Mouse (Mus musculus): ENCODE data around the gene Srsf1.
"Not testable (repeated sequence)": the region's sequence is repeated elsewhere in the genome, so short reads cannot be mapped to it uniquely, and the experiment has no call there.

Srsf1 gene

DNA sequence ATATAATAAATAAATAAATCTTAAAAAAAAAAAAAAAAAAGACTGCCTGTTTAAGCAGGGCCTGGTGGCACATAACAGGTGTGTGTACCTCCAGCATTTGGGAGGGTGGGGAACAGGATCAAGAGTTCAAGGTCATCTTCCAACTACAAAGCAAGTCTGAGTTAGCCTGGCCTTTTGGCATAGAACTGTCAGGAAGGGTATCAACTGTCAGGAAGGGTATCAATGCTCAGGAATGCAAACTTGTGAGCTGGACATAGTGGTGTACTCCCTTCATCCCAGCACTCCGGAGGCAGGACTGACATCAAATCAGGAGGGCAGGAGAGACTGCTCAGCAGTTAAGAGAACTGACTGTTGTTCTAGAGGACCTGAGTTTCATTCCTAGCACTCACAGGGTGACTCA lies 8.1 kb upstream of the Srsf1 start:
- DNase-seq (ENCODE audit: extremely low spot score): no peak

- no peak for DNase-seq (ENCODE audit: extremely low spot score)
Measured at GRCm38 (mm10) chr11:88044314-88044713, 2.9 kb upstream of the Srsf1 start.

DNA sequence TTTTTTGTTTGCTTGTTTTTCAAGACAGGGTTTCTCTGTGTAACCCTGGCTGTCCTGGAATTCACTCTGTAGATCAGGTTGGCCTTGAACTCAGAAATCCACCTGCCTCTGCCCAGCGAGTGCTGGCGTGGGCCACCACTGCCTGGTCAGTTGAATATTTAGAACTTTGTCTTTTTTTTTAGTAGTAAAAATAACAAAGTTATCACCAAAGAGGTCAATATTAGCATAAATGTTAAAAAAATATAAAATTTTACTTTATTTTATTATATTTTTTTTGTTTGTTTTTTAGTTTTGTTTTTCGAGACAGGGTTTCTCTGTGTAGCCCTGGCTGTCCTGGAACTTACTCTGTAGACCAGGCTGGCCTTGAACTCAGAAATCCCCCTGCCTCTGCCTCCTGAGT lies 2.0 kb upstream of the Srsf1 start:
- not testable (repeated sequence) for DNase-seq (ENCODE audit: extremely low spot score)

DNA sequence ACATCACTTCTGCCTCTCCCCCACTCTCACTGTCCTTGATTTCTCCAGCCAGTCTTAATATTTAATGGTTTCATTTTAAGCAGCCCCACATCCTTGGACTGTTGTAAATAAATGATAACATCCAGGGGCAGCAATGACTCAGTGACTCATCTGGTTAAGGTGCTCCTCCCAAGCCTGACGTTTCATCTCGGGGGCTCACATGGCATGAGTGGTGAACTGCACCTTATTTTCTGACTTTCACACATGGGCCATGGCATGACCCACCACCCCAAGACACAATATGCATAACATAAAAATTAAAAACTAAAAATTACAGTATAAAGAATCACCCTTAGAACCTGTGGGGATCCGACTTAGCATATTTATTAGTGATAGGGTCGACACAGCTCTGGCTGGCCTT lies 1.3 kb upstream of the Srsf1 start:
- no peak for DNase-seq (ENCODE audit: extremely low spot score)

DNA sequence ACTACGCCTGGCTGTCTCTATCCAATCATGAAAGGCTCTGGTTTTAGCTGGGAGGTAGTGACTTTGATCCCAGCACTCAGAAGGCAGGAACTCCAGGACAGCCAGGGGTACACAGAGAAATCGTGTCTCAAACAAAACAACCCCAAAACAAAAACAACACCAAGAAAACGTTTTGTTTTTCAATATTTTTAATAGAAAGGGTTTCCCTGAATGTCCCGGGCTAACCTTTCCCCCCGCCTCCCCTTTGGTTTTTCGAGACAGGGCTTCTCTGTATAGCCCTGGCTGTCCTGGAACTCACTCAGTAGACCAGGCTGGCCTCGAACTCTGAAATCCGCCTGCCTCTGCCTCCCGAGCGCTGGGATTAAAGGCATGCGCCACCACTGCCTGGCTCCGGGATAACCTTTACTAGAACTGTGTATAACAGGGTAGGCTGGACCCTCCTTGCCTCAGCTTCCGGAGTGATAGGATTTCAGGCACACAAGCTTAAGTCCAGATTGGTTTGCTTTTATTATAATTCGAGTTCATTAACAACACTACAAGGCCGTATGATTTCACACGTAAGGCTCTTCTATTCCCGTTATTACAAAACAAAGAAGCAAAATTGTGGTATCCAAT lies 743 bp upstream of the Srsf1 start:
- no peak for DNase-seq (ENCODE audit: extremely low spot score)

DNA sequence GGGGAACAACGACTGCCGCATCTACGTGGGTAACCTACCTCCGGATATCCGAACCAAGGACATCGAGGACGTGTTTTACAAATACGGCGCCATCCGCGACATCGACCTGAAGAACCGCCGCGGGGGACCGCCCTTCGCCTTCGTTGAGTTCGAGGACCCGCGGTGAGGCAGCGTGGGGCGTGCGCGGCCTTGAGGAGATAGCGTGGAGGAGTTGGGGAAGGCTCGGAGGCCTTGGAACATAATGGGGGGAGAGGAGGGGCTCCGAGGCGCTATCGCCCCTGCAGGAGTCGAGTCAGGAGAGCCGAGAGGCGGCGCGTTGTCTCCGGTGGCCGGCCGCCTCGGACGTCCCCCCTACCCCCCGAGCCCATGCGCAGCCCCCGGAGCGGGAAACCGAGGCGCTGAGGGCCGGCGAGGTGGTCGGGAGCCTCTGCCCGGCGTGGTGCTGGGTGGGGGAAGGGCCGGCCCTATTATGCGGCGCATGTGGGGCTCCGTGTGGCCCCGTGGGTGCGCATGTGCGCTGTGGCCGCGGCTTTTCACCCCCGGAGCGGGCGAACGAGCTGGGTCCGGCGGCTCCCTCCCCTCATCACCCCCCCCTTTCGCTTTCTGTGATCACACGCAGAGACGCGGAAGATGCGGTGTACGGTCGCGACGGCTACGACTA lies 828 bp downstream of the Srsf1 start:
- DNase-seq (ENCODE audit: extremely low spot score): peak; percentile 73

- no peak for DNase-seq (ENCODE audit: extremely low spot score)
Measured at GRCm38 (mm10) chr11:88048961-88049670, 1.9 kb downstream of the Srsf1 start.

GRCm38 (mm10) chr11:88049732-88050131 lies 2.6 kb downstream of the Srsf1 start:
- DNase-seq (ENCODE audit: extremely low spot score): no peak

DNA sequence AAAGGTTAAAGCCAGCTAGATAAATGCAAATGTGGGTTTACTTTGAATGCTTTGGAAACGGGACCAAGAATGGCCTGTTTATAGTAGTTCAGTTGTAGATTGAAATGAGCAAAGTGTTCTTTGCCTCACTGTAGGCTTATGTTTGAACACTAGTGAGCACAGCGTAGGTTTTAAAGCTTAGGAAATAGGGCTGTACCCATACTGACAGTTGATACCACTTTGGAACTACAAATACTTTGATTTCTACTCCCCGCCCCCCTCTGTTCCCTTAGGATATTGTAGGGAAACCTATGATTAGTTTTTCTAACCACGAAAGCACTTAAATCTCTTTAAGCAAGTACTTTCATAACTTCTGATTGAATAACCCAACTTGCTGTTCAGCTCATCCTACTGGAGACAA lies 5.5 kb downstream of the Srsf1 start:
- DNase-seq (ENCODE audit: extremely low spot score): no peak

DNA sequence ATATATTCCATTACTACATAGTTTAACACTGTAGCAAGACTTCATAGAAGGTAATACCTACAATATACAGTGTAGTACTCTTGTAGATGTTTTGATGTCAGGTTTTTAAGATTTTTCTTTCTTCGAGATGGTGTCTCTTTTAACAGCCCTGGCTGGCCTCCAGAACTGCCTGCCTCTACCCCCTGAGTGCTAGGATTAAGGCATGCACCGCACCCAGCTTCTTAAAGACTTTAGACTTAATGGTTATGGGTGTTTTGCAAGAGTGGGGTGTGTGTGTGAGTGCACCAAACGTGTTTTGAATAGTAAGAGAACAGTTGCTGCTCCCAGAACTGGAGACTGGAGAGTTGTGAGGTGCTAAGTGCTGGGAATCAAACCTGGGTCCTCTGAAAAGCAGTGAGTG lies 6.6 kb downstream of the Srsf1 start:
- no peak for DNase-seq (ENCODE audit: extremely low spot score)

GRCm38 (mm10) chr11:88054589-88054988 lies 7.4 kb downstream of the Srsf1 start:
- peak; percentile 60 for DNase-seq (ENCODE audit: extremely low spot score)

- DNase-seq (ENCODE audit: extremely low spot score): no peak
Measured at GRCm38 (mm10) chr11:88055777-88056176, 8.6 kb downstream of the Srsf1 start.

DNA sequence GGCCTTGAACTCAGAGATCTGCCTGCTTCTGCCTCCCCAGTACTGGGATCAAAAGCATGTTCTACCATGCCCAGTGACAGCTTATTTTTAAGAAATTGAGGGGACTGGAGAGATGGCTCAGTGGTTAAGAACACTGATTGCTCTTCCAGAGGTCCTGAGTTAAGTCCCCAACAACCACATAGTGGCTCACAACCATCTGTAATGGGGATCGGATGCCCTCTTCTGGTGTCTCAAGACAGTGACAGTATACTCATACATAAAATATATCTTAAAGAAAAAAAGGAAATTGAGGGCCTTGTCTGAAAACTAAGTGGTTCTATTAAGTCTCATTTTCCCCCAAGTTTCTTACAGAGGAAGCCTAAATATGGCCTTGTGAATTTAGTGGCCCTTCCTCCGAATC lies 10.6 kb downstream of the Srsf1 start:
- DNase-seq (ENCODE audit: extremely low spot score): no peak

DNA sequence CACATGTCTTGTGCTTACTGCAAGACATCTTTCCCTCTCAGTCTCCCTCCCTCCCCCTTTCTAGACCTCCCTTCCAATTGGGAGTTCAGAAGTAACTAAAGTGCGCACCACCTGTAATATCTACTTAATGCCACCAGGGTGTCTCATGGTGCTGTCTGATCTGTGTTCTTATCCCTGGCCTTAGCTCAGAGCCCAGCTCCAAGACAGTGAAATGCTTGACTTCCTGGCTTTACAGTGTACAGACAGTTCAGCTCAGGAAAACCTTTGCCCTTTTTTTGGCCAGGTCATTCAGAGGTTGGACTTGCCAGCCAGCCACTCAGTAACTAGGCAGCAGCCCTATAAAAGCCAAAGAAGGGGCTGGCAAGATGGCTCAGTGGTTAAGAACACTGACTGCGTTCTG lies 12.0 kb downstream of the Srsf1 start:
- DNase-seq (ENCODE audit: extremely low spot score): peak; percentile 51

DNA sequence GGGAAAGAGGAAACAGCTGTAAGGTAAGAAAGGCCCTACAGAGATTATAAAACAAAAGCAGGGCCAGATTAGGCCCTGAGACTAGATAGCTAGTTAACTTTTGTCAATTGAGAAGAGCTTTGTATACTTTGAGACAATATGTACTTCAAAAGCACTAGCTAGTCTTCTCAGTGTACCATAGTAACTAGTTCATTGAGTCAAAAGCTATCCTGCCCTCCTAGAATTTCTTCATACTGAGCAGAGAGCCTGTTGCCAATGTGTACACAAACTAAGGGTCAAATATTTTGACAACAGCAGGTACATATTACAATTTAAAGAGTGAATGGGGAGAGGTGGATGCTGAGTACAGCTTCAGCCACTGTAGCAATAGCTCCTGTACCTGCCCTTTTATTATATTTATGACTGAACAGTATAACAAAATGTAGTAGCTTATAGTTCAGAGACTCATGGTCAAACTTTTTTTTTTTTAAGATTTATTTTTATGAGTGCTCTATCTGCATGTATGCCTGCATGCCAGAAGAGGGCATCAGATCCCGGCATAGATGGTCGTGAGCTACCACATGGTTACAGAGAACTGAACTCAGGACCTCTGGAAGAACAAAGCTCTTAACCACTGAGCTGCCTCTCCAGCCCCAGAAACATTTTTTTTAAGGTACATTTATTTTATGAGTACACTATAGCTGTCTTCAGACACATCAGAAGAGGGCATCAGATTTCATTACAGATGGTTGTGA lies 14.9 kb downstream of the Srsf1 start:
- no peak for DNase-seq (ENCODE audit: extremely low spot score)

- no peak for DNase-seq (ENCODE audit: extremely low spot score)
Measured at GRCm38 (mm10) chr11:88065732-88066131, 18.6 kb downstream of the Srsf1 start.

- DNase-seq (ENCODE audit: extremely low spot score): no peak
Measured at GRCm38 (mm10) chr11:88067191-88067585, 20.0 kb downstream of the Srsf1 start.

GRCm38 (mm10) chr11:88067586-88068410 lies 20.6 kb downstream of the Srsf1 start, which contains the start of gene Vezf1:
Gene Vezf1, plus strand, starts transcription at chr11:88068279.
- peak; percentile 89 for DNase-seq (ENCODE audit: extremely low spot score)

GRCm38 (mm10) chr11:88068411-88069245 lies 21.5 kb downstream of the Srsf1 start:
- peak; percentile 78 for DNase-seq (ENCODE audit: extremely low spot score)

- no peak for DNase-seq (ENCODE audit: extremely low spot score)
Measured at GRCm38 (mm10) chr11:88069246-88069570, 22.0 kb downstream of the Srsf1 start.

DNA sequence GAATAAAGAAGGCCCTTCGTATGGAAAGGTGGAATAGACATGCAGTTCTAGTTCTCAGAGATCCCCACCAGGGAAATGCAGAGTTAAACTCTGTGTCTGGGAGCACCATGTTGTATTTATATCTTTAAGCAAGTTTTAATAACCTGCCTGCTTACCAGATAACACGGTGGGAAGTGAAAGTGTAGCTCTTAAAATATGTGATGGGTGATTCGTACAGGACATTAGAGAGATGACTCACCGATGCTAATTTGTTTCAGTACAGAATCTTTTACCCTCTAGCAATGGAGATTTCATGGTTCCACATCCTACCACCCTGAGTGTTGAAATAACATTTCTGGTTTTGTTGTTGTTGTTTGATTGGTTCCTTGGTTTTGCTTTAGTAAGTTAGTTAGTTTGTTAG lies 23.2 kb downstream of the Srsf1 start:
- DNase-seq (ENCODE audit: extremely low spot score): no peak
